Mouse (Mus musculus): ENCODE measurements at regions not wholly inside any gene's neighbourhood (a gene's known extent, or its start where the extent isn't known, plus 50 kb on each side); places are given as distances from the start of the nearest gene placed in this dataset.

DNA sequence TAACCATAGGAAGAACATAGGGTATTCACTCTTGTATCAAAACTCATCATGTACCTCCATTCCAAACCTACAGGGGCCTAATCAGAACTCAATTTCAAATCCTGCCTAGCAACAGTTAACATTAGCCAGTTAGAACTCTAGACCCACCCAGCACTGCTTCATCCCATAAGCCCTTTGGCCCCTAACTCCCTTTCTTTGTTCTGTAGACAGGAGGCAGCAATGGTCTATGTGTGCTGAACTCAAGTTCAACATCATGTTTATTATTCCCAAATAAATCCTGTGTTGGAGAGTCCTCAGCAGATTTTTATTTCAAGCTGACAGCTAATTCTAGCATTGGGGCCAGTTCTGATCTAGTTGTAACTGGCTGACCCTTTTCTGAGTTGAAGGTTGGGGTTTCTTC, 112.2 kb downstream of the Ipo8 start:
- DNase-seq = no peak

DNA sequence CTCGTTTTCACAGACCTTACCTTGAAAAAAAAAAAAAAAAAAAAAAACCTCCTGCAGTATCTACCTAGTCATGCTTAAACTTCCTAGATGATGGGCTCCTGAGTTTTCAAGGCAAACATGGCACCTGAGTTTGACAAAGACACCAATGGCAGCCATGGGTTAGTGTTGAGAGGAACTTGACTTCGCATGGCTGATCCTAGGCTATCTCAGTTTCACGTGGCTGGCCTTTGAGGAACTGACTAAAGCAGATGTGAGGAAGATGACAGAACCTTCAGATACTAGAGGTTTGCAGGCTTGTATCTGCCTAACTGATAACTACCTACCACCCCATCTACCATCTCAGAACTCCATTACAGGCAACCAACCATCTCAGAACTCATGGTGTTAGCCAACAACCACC, 120.9 kb downstream of the Ipo8 start:
- no peak for DNase-seq

DNA sequence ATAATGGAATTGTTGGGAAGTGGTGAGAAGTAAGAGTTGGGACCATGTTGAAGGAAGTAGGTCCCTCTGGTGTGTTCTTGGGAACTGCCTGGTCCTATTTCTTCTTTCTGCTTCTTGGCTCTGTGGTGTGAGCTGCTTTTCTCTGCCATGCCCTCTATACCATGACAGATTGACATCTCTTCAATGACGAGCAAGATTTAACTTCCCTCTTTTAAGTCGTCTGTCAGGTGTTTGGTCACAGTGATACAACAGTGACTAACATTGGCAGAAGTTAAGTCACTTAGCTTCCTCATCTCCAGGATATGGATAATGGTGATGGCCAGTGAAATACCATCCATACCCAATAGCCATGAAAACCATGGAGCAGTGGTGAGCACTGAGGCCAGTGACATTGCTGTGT, 122.9 kb downstream of the Ipo8 start:
- DNase-seq = no peak

DNA sequence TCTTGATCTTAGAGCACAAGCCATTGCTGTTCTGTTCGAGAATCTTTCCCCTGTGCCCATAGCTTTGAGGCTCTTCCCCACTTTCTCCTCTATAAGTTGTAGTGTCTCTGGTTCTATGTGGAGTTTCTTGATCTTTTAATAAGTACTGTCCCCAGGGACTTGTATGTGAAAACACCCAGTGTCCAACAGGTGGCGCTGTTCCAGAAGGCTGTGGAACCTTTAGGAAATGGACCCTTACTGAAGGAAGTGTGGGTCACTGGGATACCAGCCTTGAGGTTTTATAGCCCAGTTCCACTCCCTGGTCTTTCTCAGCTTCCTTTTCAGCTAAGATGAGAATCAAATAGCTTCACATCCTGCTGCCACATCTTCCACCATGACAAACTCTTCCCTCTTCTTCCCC, 125.6 kb downstream of the Ipo8 start:
- peak; percentile 49 for DNase-seq

DNA sequence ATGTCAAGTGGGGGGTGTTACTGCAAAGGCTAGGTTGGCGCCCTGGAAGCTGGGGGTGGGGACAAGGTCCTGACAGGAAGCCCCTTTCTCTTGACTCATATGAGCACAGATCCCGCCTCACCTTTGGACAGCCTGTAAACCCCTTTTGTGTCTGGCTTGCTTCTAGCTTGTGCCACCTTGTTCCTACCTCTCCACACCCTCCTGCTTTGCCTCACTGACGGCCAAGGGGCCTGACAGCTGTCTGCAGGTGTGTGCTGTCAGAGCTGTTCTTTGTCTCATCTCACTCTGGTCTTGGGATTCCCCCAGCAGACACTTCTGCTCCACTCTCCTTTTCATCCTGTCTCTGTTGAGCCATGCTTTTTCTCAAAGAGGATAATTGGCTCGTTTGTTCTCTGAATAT, 137.9 kb downstream of the Ipo8 start:
- no peak for DNase-seq

DNA sequence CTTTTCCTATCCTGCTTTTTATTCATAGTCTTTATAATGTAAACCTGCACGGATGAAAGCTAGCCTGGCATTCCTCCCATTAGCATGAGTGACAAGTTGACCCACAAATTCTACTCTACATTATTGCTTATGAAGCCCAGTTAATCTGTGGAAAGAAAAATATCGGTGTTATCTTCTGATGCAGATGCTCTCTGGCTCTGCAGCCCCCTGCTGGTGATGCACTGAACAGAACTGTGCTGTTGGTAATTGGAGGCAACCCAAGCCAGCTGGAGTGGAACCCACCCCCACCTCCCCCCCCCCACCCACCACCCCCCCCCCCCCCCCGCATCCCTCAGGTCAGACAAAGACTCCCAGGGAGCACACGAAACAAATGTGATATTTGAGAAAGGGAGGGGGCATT, 143.5 kb downstream of the Ipo8 start:
- peak; percentile 66 for DNase-seq

DNA sequence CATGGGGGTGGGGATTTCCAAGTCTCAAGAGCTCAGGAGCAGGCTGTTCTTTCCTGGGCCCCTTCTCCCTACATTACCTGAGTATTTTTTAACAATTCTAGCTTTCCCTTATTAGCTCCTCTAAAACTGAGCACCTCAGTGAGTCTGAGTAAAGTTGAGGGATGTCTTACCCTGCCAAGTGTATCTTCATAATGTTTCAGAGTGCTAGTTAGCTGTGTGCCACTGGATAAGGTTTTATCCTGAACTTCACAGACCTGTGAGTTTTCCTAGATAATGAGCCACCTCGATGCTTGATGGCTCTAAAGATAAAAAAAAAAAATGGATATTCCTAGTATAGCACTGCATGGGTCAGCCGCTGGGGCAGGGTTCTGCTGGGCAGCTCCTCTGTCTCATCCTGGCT, 171.1 kb downstream of the Ipo8 start:
- no peak for DNase-seq

DNA sequence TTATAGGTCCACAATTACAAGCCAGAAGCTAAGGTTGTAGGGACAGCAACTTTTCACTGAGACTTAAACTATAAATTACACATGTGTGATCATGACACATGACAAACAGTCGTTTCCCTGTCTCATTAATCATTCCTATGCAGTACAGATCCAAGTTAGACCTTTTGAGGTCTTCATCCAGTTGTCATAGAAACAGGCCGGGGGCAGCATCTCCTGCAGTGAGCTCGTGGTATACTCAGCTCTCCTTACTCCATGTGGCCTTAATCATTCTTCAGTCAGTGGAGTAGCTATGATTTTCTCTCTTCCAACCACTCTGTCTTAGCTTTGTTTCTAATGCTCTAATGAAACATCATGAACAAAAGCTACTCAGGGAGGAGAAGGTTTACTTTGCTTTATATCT, 178.1 kb downstream of the Ipo8 start:
- no peak for DNase-seq

DNA sequence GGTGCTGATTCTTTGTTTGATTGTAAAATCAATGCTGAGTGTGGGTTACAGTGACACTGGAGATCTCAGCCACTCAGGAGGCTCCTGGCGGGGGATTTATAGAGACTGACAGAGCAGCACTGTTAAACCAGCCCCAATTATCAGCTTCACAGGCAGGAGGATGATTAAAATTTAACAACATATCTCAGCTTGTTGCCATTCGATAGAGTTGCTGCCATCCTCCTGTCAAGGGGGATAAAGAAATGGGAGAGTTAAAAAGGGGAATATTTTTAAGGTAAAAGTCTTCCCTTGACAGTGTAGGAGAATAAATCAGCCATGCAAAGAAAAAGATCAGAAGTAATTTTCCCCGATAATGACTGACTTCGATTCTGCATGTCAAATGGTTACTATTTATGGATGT, 178.8 kb downstream of the Ipo8 start:
- no peak for DNase-seq

DNA sequence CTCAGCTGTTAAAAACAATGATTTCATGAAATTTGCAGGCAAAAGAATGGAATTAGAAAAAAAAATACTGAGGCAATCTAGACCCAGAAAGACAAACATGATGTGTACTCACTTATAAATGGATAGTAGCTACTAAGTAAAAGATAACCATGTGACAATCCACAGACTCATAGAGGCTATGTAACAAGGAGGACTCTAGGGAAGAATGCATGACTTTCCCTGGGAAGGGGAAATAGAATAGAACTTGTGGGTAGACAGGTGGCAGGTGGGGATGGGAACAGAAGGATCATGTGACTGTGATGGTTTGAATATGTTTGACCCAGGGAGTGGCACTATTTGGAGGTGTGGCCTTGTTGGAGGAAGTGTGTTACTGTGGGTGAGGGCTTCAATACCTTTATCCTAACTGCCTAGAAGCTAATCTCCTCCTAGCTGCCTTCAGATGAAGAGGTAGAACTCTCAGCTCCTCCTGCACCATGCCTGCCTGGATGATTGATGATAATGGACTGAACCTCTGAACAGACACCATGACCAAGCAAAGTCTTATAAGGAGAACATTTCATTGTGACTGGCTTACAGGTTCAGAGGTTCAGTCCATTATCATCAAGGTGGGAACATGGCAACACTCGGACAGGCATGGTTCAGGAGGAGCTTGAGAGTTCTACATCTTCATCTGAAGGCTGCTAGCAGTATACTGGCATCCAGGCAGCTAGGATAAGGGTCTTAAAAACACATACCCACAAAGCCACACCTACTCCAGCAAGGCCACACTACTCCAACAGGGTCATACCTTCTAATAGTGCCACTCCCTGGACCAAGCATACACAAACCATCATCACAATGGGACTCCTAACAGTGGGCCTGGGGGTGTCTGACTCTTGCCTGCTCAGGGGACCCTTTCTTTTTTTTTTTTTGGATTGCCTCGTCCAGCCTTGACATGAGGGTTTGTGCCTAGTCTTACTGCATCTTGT, 183.6 kb downstream of the Ipo8 start:
- no peak for DNase-seq

DNA sequence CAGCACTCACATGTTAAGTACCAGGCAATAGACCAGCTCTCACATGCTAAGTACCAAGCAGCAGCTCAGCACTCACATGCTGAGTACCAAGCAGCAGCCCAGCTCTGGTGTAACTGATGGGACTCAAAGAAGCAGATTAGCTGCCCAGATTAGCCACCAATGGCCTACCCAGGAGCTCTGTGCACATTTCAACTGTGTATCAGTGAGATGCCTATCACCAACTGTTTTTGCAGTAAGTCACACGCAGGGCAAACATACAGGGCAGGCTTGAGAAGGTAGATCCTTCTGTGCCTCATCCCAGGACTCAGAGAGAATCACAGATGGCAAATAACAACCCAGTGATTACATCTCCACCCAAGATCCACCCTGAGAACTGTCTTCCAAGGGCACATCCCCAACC, 190.7 kb downstream of the Ipo8 start:
- DNase-seq = no peak

DNA sequence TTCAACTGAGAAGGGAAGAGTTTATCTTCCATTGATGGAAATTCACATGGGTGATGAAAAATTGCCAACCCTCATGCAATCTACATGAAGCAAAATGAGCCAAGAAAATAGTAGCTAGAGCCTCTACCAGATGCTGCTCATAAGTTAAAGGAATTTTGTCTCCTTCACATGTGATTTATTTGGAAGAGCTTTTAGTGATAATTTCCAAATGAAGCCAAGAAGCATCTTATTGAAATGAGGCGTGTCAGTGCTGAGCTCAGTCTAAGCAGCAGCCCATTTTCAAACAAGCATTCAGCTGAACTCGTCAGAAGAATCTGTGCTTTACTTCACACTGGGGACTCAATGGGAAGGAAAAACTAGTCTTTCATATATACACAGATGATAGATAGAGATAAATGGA, 190.0 kb upstream of the Tmtc1 start:
- no peak for DNase-seq

DNA sequence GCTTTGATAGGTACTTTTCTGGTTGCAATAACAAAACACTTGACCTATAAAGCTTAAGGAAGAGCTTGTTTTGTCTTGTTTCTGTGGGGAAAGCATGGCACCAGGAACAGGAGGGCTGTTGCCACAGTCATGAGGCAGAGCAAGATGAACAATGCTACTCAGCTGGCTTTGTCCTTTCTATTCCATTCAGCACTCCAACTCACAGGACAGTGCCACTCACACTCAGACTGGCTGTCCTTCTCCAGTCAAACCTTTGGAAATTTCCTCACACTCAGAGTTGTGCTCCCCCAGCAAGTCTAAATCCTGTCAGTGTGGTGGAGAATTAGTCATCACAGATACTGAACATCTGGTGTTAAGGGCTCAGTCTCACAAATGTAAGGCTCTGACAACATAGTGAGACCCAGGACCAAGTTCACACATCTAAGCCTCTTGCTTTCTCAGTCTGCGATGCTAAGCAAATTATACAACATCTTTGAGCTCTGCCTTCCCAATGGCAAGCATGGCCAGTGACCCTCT, 183.0 kb upstream of the Tmtc1 start:
- no peak for DNase-seq

DNA sequence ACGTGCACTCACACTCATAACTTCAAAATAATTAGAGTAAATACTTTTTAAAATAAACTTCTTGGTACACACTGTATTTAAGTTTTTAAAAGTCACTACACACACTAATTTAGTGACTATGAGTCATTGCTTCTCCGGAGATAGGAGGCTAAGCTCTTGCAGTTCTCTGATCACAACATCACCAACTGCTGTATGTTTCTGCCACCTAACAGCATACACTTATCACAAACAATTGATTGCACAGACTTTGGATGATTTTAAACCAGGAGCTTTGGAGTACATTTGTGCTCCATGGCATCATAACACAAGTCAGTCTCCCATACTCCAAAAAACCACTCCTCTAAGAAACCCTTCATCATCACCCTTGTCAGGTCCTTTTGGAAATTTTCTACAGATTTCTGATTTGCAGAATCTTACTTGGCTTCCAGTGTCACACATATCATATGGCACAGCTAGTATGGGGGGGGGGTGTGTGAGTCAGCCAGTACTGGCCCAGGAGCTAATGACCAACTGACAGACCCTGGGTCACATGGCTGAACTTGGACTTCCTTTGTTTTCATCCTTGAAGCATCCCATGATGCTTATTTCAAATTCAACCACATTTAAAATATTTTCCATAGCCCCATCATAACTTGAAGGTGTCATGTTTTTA, 179.1 kb upstream of the Tmtc1 start:
- DNase-seq = no peak

DNA sequence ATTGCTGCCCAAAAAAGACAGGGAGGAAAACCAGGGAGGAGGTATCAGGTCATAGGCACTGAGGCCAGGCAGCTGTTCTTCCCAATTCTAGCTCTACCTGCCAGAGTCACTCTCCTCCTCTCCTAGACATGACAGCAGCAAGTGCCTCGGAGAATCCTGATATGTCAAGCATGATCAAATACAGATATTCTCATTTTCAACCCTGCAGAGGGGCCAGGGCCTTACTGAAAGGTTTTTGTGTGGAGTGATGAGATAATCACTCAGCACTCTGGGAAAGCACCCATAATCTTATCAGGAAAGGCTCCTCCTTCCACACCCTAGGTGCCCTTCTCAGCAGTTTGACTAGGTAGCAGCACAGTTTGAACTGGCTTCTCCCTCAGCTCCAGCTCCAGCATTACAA, 175.8 kb upstream of the Tmtc1 start:
- no peak for DNase-seq

DNA sequence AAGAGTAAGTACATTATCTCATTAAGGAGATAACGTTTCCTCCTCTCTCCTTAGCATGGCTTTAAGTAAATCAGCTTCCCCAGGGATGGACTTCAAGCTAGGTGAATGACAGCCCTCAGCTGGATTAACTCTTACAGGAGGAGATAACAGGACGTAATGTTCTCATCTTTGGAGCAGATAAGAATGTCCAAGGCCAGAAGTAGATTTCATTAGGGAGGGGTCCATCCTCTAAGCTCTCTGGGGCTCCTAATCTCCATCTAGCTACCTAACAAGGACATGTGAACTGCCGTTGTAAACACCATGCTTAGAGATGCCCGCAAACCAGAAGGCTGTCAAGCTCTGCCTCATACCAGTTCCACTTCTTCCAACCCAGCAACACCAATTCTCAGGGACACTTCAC, 171.7 kb upstream of the Tmtc1 start:
- no peak for DNase-seq

DNA sequence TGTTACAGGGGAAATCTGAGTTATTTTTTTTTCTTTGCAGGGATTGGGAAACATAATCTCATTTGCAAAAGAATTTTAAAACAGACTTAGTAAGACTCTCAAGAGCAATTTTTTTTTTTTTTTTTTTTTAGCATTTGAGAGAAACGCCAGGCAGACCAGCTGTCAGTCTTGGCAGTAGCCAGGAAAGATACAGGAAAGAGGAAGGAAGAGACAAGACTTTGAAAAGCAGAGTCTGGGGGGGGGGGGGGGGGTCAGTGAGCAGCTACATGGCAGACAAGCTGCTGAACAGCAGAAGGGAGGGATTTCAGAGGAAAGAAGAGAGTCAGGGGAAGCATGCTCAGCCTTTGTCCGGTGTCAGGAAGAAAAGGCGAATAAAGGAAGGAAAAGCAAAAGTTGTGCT, 171.3 kb upstream of the Tmtc1 start:
- DNase-seq = no peak

DNA sequence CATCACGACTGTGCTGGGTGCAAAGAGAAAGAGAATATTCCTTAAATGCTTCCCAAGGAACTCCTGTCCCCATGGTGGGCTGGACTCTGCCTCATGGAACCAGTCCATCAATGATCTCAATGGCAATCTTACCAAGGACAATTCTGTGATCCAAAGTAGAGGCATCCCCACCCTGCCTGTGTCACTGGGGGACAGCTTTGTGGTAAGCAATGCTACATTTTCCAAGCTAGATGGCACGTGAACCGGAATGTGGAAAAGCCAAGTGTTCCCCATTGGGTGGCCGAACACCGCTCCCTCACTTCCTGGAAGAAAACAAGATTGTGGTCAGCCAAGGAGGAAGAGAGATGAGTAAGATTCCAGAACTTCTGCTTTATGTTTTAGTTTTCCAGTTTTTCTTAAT, 164.7 kb upstream of the Tmtc1 start:
- no peak for DNase-seq

DNA sequence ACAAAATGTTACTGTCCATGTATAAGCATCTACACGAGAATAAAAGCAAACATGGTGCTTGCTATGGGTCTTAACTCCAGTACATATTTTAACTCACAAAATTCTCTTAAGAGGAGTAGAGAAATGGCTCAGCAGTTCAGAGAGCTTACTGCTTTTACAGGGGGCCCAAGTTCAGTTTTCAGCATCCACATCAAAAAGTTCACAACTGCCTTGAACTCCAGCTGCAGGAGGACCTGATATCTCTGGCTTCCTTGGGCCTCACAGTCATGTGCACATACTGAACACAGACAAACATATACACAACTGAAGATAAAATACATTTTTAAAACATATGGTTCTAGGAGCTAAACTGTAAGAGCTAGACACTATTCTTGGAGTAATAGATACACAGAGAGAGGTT, 161.0 kb upstream of the Tmtc1 start:
- DNase-seq = no peak

DNA sequence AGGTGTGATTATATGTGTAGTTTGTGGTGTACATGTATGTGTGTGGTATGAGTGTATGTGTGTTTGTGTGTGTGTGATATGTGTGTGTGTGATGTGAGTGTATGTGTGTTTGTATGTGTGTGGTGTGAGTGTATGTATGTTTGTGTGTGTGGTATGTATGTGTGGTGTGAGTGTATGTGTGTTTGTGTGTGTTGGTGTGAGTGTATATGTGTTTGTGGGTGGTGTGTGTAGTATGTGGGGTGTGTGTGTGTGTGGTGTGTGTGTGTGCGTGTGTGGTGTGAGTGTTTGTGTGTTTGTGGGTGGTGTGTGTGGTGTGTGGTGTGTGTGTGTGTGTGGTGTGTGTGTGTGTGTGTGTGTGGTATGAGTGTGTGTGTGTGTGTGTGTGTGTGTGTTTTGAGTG, 160.6 kb upstream of the Tmtc1 start:
- no peak for DNase-seq

DNA sequence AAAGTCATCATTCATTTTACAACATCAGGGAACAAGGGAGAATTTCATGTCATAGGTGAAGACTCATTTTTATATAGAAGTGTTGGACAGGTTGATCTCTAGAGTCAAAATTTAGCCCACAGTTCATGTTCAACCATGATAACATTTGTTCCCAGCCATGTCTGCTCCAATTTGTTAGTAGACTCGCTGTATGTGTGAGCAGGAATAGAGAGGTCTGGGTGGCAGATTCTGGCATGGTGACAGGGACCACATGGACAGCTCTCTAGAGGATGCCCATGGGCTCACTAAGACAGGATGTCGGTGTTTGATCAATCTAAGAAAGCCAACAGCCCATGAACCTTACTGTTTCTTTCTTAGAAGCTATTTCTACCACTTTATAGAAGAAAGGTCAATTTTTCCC, 159.7 kb upstream of the Tmtc1 start:
- DNase-seq = no peak

DNA sequence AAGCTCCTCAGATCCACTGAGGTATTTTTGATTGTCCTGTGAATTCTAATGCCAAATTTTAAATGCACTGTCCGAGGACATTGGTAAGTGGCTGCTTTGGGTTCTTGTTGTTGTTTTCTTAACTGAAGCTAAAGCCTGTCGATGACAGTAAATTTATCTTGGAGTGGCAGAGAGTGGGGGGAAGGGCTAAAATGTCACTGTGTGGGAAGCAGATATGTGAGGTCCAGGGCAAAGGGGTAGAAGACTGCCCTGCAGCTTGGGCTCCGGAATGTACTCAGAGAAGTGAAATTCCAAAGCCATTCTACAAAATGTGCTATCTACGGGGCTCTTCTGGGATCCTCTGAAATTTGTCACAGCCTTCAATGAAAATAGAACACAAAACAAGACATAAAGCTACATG, 159.3 kb upstream of the Tmtc1 start:
- DNase-seq = no peak

DNA sequence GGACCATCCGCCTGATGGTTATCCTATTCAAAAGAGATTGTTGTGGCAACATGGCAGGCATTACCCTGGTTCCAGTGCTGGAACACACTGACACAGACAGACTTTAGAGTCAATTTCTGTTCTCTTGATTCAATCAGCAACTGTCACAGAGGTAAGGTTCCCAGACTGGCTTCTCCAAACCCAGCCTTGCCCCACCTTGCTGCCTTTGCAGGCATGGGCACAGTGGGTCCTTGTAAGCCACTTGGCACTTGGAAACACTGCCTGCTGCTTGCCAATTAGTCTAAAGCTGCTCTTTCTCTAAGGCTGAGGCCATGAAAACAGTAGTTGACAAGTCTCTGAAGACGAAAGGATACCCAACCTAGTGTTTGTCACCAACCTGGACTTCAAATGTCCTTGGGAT, 158.7 kb upstream of the Tmtc1 start:
- DNase-seq = no peak

DNA sequence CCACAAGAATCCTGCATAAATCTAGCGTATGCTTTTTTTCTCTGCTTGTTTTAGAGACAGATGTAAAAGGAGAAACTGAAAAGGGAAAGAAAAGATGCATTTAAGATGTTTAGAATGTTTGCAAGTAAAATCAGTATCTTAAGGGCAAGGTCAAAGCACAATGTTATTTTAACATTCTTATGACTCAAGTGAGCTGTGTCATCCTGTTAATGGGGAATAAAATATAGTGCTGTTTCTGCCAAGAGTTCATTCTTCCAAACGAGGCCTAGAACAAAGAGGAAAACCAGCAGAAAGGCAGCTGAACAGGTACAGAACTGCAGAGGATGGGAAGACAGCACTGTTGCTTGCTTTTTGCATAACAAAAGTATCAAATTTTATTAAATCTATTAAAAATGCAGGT, 156.7 kb upstream of the Tmtc1 start:
- no peak for DNase-seq
